Comparison of ENCODE assay signal across 10 mouse cellular contexts in the genomic region with DNA sequence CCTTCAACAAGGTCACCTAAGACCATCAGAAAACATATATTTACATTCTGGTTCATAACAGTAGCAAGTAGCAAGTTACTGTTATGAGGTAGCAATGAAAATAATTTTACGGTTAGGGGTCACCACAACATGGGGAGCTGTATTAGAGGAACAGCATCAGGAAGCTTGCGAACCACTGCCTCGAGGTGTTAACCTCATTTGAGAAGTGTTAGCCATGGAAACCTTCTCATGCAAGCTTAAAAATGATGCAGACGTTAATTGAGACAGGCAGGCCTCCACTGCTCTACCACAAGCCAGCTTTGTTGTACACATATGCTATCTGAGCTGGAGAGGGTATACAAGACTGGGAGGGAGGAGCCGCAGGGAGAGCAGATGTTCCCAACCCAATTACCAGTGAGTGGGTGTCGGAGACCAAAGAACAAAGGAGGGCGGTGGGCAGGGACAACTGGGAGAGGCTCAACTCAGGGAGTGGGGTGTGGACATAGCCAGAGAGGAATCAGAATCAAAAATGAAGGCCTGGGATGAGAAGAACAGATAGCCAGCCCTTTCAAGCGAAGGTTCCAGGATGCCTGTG. TPM values are rescaled to one million over a fixed set of nuclear protein-coding genes. Genes with fewer than 3 reads are reported as not detected.
DNase-seq lines count a peak whose midpoint lies in the region; ATAC-seq lines count a peak whose summit lies in the region.
"Had no signal": no experiment of that assay in that cellular context is flagged by ENCODE, and none has a peak within 500 bp of the region (broad histone marks: within the 10 kb centered on the region; RNA-seq: fewer than 3 reads in every experiment).

No protein-coding gene starts in this region.

- H3K9ac ChIP-seq in heart, embryonic 11.5 days (ENCODE audit: low read depth, low read length), result no peak overlapping the region
- no peak overlapping the region for H3K9ac ChIP-seq in forebrain, embryonic 11.5 days (ENCODE audit: low read length)
- H3K9ac ChIP-seq: liver, embryonic 14.5 days; neural tube, embryonic 13.5 days had no signal

- DNase-seq in heart, postnatal 36 days, result peak; percentile 18 to 20
- DNase-seq in R1 (ENCODE audit: low read depth, low spot score), result peak; percentile 26
- DNase-seq in forebrain, embryonic 11.5 days (ENCODE audit: low spot score), result no peak
- DNase-seq in lung, postnatal 4 days, result peak; percentile 32 to 61
- DNase-seq in urinary bladder, postnatal 4 days (ENCODE audit: low spot score in 2 of 2), result no peak
- DNase-seq in cerebellum, postnatal 4 days (ENCODE audit: low spot score in 2 of 2), result no peak
- no peak for DNase-seq in adrenal gland, postnatal 14 days

- H3K4me1 ChIP-seq in heart, embryonic 11.5 days (ENCODE audit: control insufficient read depth, insufficient read depth, low read length), result peaks cover 4% of the 10 kb centered on the region
- no peaks in the 10 kb centered on the region; the same call in 1 of the 2 replicates for H3K4me1 ChIP-seq in forebrain, embryonic 11.5 days (replicated peaks; ENCODE audit: control insufficient read depth, insufficient read depth, low read length)

- WGBS in heart, embryonic 11.5 days (ENCODE audit: insufficient replicate concordance), result 75% methylated on average over 8 of the region's 8 CpGs
- 74% methylated on average over 8 of the region's 8 CpGs for WGBS in forebrain, embryonic 11.5 days

- no peaks in the 10 kb centered on the region for H3K36me3 ChIP-seq in heart, embryonic 11.5 days (ENCODE audit: control insufficient read depth, insufficient read depth, low read length)
- H3K36me3 ChIP-seq in forebrain, embryonic 11.5 days (ENCODE audit: control insufficient read depth, insufficient read depth, low read length), result no peaks in the 10 kb centered on the region
- H3K36me3 ChIP-seq: neural tube, embryonic 13.5 days had no signal

- H3K4me2 ChIP-seq in heart, embryonic 11.5 days, result no peak overlapping the region
- no peak overlapping the region for H3K4me2 ChIP-seq in forebrain, embryonic 11.5 days (ENCODE audit: low read depth, low read length, severe bottlenecking)
- H3K4me2 ChIP-seq: neural tube, embryonic 13.5 days had no signal

- H3K27ac ChIP-seq in heart, embryonic 11.5 days (ENCODE audit: low read depth, low read length), result no peak overlapping the region
- peak overlapping the region; percentile 41; the same call in 1 of the 2 replicates for H3K27ac ChIP-seq in forebrain, embryonic 11.5 days (ENCODE audit: low read depth, low read length)
- H3K27ac ChIP-seq: liver, embryonic 14.5 days; neural tube, embryonic 13.5 days had no signal

- H3K4me3 ChIP-seq in heart, embryonic 11.5 days (ENCODE audit: low read depth, low read length), result no peak overlapping the region
- no peak overlapping the region for H3K4me3 ChIP-seq in forebrain, embryonic 11.5 days (ENCODE audit: low read depth, low read length)
- H3K4me3 ChIP-seq: neural tube, embryonic 13.5 days had no signal

- no peaks in the 10 kb centered on the region for H3K27me3 ChIP-seq in heart, embryonic 11.5 days (ENCODE audit: control insufficient read depth, insufficient read depth, low read length)
- H3K27me3 ChIP-seq in forebrain, embryonic 11.5 days (ENCODE audit: control insufficient read depth, insufficient read depth, low read length), result no peaks in the 10 kb centered on the region
- H3K27me3 ChIP-seq: neural tube, embryonic 13.5 days had no signal

- H3K9me3 ChIP-seq in heart, embryonic 11.5 days (replicated peaks; ENCODE audit: control insufficient read depth, low read length), result no peaks in the 10 kb centered on the region
- no peaks in the 10 kb centered on the region for H3K9me3 ChIP-seq in forebrain, embryonic 11.5 days (ENCODE audit: control insufficient read depth, low read length)
- H3K9me3 ChIP-seq: neural tube, embryonic 13.5 days had no signal

- intact Hi-C loops in heart, postnatal 36 days (cut with DNase I), result loop anchor here (1.0 kb wide), 1 partner anchor 27 kb away; no protein-coding TSS in a partner anchor

- no peak for ATAC-seq in heart, embryonic 11.5 days (replicated peaks; ENCODE audit: insufficient number of reproducible peaks, low FRiP score, low TSS enrichment)
- ATAC-seq in forebrain, embryonic 11.5 days (replicated peaks; ENCODE audit: low FRiP score), result peak; percentile 48

RNA-seq across cellular contexts. Expression of gene Med4, which starts 33.4 kb away (rescaled TPM):
- total RNA-seq in heart, postnatal 36 days (2021), result 10 to 100 TPM; 21.4 to 23.9 TPM
- polyA plus RNA-seq in heart, embryonic 11.5 days (2014; fragmentation: Nextera tagmentation; extraction: Ambion mirVana), result 60.8 and 63.8 TPM in 2 replicates
- polyA plus RNA-seq in forebrain, embryonic 11.5 days (2014; fragmentation: Nextera tagmentation; extraction: Ambion mirVana), result 112 and 116 TPM in 2 replicates
- total RNA-seq in adrenal gland, postnatal 14 days (2021), result 25.9 and 30.6 TPM in 2 replicates

RNA-seq across cellular contexts. Expression of gene Sucla2, which starts 48.7 kb away (rescaled TPM):
- total RNA-seq in heart, postnatal 36 days (2021), result 100 to 1,000 TPM; 830 to 889 TPM
- 180 and 205 TPM in 2 replicates for polyA plus RNA-seq in heart, embryonic 11.5 days (2014; fragmentation: Nextera tagmentation; extraction: Ambion mirVana)
- polyA plus RNA-seq in forebrain, embryonic 11.5 days (2014; fragmentation: Nextera tagmentation; extraction: Ambion mirVana), result 111 and 115 TPM in 2 replicates
- total RNA-seq in adrenal gland, postnatal 14 days (2021), result 999 and 1,057 TPM in 2 replicates

Comparison
In these comparisons a context has a peak if more than half of its experiments do, and no peak if none do; other contexts are left out.
1. DNase-seq: peak in heart, postnatal 36 days (2 of 2), R1 (single experiment) and lung, postnatal 4 days (2 of 2); none in forebrain, embryonic 11.5 days (single experiment), urinary bladder, postnatal 4 days (0 of 2), cerebellum, postnatal 4 days (0 of 2) and adrenal gland, postnatal 14 days (single experiment).